Mouse (Mus musculus): Measurements from ENCODE around the gene Skp1a. TPM values are rescaled to one million over a fixed set of nuclear protein-coding genes. Genes with fewer than 3 reads are reported as not detected.

Gene Skp1a
- polyA plus RNA-seq, 1 experiment from 2014 or later, result 979 TPM

- H3K9me3 ChIP-seq (replicated peaks), result no peaks in the 10 kb centered on the region
- H3K9ac ChIP-seq, result no peak overlapping the region
- no peak for ATAC-seq (ENCODE audit: low FRiP score)
- no peak overlapping the region for H3K4me2 ChIP-seq (replicated peaks)
- WGBS, result 69% methylated on average over 4 of the region's 4 CpGs
- H3K27me3 ChIP-seq, result no peaks in the 10 kb centered on the region
- H3K4me3 ChIP-seq, result no peak overlapping the region
- H3K27ac ChIP-seq, result no peak overlapping the region
- peaks cover 6% of the 10 kb centered on the region for H3K4me1 ChIP-seq
- no peaks in the 10 kb centered on the region for H3K36me3 ChIP-seq
Observed at GRCm38 (mm10) chr11:52260878-52261277, 29.1 kb downstream of the Skp1a start.

GRCm38 (mm10) chr11:52261937-52262336 is 30.1 kb downstream of the Skp1a start:
- WGBS, result 59% methylated on average over 5 of the region's 5 CpGs
- no peak overlapping the region for H3K4me2 ChIP-seq (replicated peaks)
- no peaks in the 10 kb centered on the region for H3K27me3 ChIP-seq

DNA sequence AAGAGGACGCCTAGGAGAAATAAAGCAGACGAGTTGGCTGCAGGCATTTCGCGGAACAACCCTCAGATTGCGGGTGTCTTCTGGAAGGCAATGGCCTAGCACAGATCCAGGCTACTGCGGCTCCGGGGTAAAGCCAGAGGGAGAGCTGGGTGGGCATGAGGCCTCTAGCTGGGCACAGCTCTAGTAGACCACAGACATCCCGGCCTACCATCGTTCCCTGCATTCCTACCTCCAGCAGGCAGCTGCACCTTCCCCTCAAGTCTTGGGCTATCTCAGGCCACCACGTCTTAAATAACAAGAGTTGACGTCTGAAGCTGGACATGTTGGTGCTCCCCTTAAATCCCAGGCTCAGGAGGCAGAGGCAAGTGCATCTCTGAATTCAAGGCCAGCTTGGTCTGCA is 30.5 kb downstream of the Skp1a start:
- H3K9me3 ChIP-seq (replicated peaks), result no peaks in the 10 kb centered on the region
- ATAC-seq (ENCODE audit: low FRiP score), result no peak
- H3K4me2 ChIP-seq (replicated peaks), result no peak overlapping the region
- no peak overlapping the region for H3K9ac ChIP-seq
- H3K27me3 ChIP-seq, result no peaks in the 10 kb centered on the region
- WGBS, result 92% methylated on average over 11 of the region's 11 CpGs
- H3K4me3 ChIP-seq, result no peak overlapping the region
- H3K27ac ChIP-seq, result no peak overlapping the region
- no peaks in the 10 kb centered on the region for H3K36me3 ChIP-seq
- H3K4me1 ChIP-seq, result peaks cover 14% of the 10 kb centered on the region

More at GRCm38 (mm10) chr11:52261937-52262336, 30.1 kb downstream of the Skp1a start:
- ATAC-seq (ENCODE audit: low FRiP score), result no peak
- H3K27ac ChIP-seq, result no peak overlapping the region
- no peaks in the 10 kb centered on the region for H3K9me3 ChIP-seq (replicated peaks)
- H3K9ac ChIP-seq, result no peak overlapping the region
- H3K36me3 ChIP-seq, result no peaks in the 10 kb centered on the region
- H3K4me3 ChIP-seq, result no peak overlapping the region
- peaks cover 14% of the 10 kb centered on the region for H3K4me1 ChIP-seq

GRCm38 (mm10) chr11:52264871-52265270 is 33.1 kb downstream of the Skp1a start:
- no peaks in the 10 kb centered on the region for H3K27me3 ChIP-seq
- no peak overlapping the region for H3K9ac ChIP-seq
- WGBS, result 76% methylated on average over 7 of the region's 7 CpGs
- no peak overlapping the region for H3K4me2 ChIP-seq (replicated peaks)
- no peaks in the 10 kb centered on the region for H3K9me3 ChIP-seq (replicated peaks)
- H3K4me3 ChIP-seq, result no peak overlapping the region
- H3K4me1 ChIP-seq, result peaks cover 21% of the 10 kb centered on the region
- no peak overlapping the region for H3K27ac ChIP-seq
- H3K36me3 ChIP-seq, result no peaks in the 10 kb centered on the region
- no peak for ATAC-seq (ENCODE audit: low FRiP score)

- H3K4me1 ChIP-seq, result peaks cover 21% of the 10 kb centered on the region
- no peak overlapping the region for H3K9ac ChIP-seq
- H3K9me3 ChIP-seq (replicated peaks), result no peaks in the 10 kb centered on the region
- H3K4me2 ChIP-seq (replicated peaks), result no peak overlapping the region
- no peak overlapping the region for H3K27ac ChIP-seq
- 70% methylated on average over 12 of the region's 12 CpGs for WGBS
- H3K36me3 ChIP-seq, result no peaks in the 10 kb centered on the region
- no peak overlapping the region for H3K4me3 ChIP-seq
- H3K27me3 ChIP-seq, result no peaks in the 10 kb centered on the region
- ATAC-seq (ENCODE audit: low FRiP score), result no peak
Observed at GRCm38 (mm10) chr11:52265616-52266307, 34.0 kb downstream of the Skp1a start.

GRCm38 (mm10) chr11:52267271-52267670 is 35.5 kb downstream of the Skp1a start:
- no peak for ATAC-seq (ENCODE audit: low FRiP score)
- no peak overlapping the region for H3K9ac ChIP-seq
- no peaks in the 10 kb centered on the region for H3K9me3 ChIP-seq (replicated peaks)
- no peaks in the 10 kb centered on the region for H3K27me3 ChIP-seq
- H3K36me3 ChIP-seq, result no peaks in the 10 kb centered on the region
- no peak overlapping the region for H3K27ac ChIP-seq
- 90% methylated on average over 5 of the region's 5 CpGs for WGBS
- peaks cover 23% of the 10 kb centered on the region for H3K4me1 ChIP-seq
- no peak overlapping the region for H3K4me2 ChIP-seq (replicated peaks)
- no peak overlapping the region for H3K4me3 ChIP-seq

DNA sequence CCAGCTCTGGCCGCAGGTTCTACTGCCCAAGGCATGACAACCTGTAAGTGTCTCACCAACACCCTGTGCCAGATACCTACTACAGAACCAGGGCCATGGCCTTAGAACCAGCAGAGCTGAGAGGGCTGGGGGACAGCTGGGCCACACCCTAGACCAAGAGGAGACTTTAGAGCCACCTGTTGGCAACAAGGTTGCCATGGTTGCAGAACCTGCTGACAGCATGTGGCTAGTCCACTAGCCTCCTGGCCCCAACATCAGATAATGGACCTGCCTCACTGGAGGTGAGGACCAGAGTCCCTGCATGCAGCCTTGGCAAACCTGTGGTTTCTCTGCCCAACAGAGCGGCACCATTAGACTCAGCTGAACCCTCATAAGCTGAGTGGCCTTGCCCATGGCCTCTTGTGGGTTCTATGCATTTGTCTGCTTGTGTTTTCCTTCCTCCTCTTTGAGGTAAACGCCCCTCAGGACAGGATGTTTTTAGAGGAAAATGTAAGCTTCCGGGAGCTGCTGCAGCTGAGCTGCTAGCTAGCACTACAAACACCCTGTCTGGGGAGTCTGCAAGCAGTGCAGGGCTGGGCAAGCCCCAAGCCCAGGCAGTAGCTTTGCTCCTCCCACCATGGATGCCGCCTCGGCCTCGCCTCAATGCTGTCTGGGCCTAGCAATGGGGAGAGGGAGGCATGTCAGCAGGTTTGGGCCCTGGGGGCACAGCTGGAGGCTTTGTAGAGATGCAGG is 36.5 kb downstream of the Skp1a start:
- 64% methylated on average over 7 of the region's 7 CpGs for WGBS
- H3K9ac ChIP-seq, result no peak overlapping the region
- peaks cover 33% of the 10 kb centered on the region for H3K4me1 ChIP-seq
- H3K4me2 ChIP-seq (replicated peaks), result no peak overlapping the region
- H3K27me3 ChIP-seq, result no peaks in the 10 kb centered on the region
- no peak overlapping the region for H3K27ac ChIP-seq
- no peak for ATAC-seq (ENCODE audit: low FRiP score)
- H3K4me3 ChIP-seq, result no peak overlapping the region
- no peaks in the 10 kb centered on the region for H3K9me3 ChIP-seq (replicated peaks)
- H3K36me3 ChIP-seq, result no peaks in the 10 kb centered on the region

- no peak for ATAC-seq (ENCODE audit: low FRiP score)
- H3K4me3 ChIP-seq, result no peak overlapping the region
- H3K9ac ChIP-seq, result no peak overlapping the region
- no peak overlapping the region for H3K27ac ChIP-seq
- H3K4me2 ChIP-seq (replicated peaks), result no peak overlapping the region
- H3K27me3 ChIP-seq, result no peaks in the 10 kb centered on the region
- no peaks in the 10 kb centered on the region for H3K9me3 ChIP-seq (replicated peaks)
- H3K36me3 ChIP-seq, result no peaks in the 10 kb centered on the region
- 94% methylated on average over 6 of the region's 6 CpGs for WGBS
- H3K4me1 ChIP-seq, result peaks cover 35% of the 10 kb centered on the region
Observed at GRCm38 (mm10) chr11:52269841-52270240, 38.0 kb downstream of the Skp1a start.

- ATAC-seq (ENCODE audit: low FRiP score), result no peak
- Histone ChIP-seq H3K4me3 (no peak overlapping the region), H3K27ac (no peak overlapping the region), H3K4me1 (peaks cover 21% of the 10 kb centered on the region), H3K9me3 (replicated peaks) (no peaks in the 10 kb centered on the region), H3K9ac (no peak overlapping the region), H3K27me3 (no peaks in the 10 kb centered on the region), H3K36me3 (no peaks in the 10 kb centered on the region), H3K4me2 (replicated peaks) (no peak overlapping the region)
- 78% methylated on average over 8 of the region's 8 CpGs for WGBS
Observed at GRCm38 (mm10) chr11:52271765-52272495, 40.1 kb downstream of the Skp1a start.

- Histone ChIP-seq H3K4me1 (peaks cover 21% of the 10 kb centered on the region), H3K4me3 (no peak overlapping the region), H3K9me3 (replicated peaks) (no peaks in the 10 kb centered on the region), H3K36me3 (no peaks in the 10 kb centered on the region), H3K4me2 (replicated peaks) (no peak overlapping the region), H3K27me3 (no peaks in the 10 kb centered on the region), H3K27ac (no peak overlapping the region), H3K9ac (no peak overlapping the region)
- 61% methylated on average over 6 of the region's 6 CpGs for WGBS
- ATAC-seq (ENCODE audit: low FRiP score), result no peak
Observed at GRCm38 (mm10) chr11:52272619-52273018, 40.8 kb downstream of the Skp1a start.

- 81% methylated on average over 11 of the region's 11 CpGs for WGBS
- Histone ChIP-seq H3K27ac (no peak overlapping the region), H3K9ac (no peak overlapping the region), H3K4me3 (no peak overlapping the region), H3K4me2 (replicated peaks) (no peak overlapping the region), H3K4me1 (peaks cover 17% of the 10 kb centered on the region), H3K36me3 (no peaks in the 10 kb centered on the region), H3K9me3 (replicated peaks) (no peaks in the 10 kb centered on the region), H3K27me3 (0 out of 2 replicates have a peak, but pooled peaks cover 3% of the 10 kb centered on the region)
- ATAC-seq (ENCODE audit: low FRiP score), result no peak
Observed at GRCm38 (mm10) chr11:52273183-52273941, 41.6 kb downstream of the Skp1a start.

DNA sequence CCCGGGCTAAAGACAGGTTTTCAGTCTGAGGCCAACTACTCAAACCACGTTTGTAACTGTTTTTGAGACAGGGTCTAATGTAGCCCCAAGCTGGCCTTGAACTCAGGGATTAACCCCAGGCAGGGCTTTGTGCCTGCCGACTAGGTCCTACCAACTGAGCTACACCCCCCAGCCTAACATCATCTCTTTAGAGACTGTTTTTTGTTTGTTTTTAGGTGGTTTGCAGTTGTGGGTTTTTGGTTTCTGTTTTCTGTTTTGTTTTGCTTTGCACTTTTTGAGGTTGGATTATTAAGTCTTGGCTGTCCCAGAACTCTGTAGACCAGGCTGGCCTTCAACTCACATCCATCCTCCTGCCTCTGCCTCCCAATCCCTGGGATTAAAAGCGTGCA is 42.1 kb downstream of the Skp1a start:
- ATAC-seq (ENCODE audit: low FRiP score), result no peak
- Histone ChIP-seq H3K4me2 (replicated peaks) (no peak overlapping the region), H3K9me3 (replicated peaks) (no peaks in the 10 kb centered on the region), H3K27me3 (0 out of 2 replicates have a peak, but pooled peaks cover 3% of the 10 kb centered on the region), H3K4me1 (peaks cover 14% of the 10 kb centered on the region), H3K36me3 (no peaks in the 10 kb centered on the region), H3K9ac (no peak overlapping the region), H3K4me3 (no peak overlapping the region), H3K27ac (no peak overlapping the region)
- 80% methylated on average over 4 of the region's 4 CpGs for WGBS

All from hindbrain, embryonic 12.5 days (tissue).